Mouse (Mus musculus) skeletal muscle tissue, adult 2 months (tissue): ENCODE data around the gene Cby3.
"Not testable (repeated sequence)": the region's sequence is repeated elsewhere in the genome, so short reads cannot be mapped to it uniquely, and the experiment has no call there.

Experiments
- DNase-seq: peaks from one replicate; pipeline ENCODE4 v3.0.0-alpha.2; 2012; ENCODE audit warnings: low read depth, low spot score

Cby3 gene

DNA sequence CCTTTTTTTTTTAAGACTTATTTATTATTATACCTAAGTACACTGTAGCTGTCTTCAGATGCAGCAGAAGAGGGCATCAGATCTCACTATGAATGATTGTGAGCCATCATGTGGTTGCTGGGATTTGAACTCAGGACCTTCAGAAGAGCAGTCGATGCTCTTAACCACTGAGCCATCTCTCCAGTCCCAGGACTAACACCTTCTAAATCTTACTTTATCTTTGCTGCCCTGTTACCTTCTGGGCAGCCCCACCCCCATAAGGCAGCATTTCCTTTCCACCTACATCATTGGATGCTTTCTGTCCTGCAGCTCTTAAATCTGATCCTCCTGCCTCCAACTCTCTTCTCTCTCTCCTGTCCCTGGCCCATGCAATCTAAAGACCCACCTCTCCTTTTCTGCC is 7.0 kb downstream of the Cby3 start:
- not testable (repeated sequence) for DNase-seq

DNA sequence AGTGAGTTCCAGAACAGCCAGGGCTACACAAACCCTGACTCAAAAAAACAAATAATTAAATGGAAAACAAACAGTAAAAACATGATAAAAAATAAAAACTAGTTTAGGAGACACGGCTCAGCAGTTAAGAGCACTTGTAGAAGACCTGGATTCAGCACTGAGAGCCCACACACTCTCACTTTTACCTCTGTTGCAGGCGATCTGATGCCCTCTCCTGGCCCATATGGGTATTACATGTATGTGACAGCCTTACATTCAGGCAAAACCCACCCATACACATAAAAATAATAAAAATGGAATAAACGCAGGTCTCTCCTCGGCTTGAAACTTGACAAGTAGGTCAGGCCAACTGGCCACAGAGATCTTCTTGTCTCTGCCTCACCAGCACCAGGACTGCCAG is 10.3 kb downstream of the Cby3 start:
- peak; percentile 67 for DNase-seq

GRCm38 (mm10) chr11:50365322-50365721 is 11.1 kb downstream of the Cby3 start:
- DNase-seq: no peak

DNA sequence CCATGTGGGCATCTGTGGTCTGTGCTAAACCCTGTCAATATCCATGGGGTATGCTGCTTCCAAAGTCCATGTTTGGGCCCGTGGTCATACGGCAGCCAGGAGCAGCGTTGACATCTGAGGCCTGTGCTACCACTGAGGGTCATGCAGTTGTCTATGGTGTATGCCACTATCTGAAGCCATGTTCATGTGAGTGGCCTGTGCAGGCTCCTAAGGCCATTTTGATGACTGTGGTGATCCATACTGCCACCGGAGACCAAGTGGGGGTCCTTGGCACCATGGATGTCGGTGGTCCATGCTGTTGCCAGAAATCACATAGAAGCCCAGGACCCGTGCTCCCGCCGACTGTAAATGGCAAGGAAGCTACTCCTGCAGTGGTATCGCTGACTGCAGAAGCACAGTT is 13.3 kb downstream of the Cby3 start:
- no peak for DNase-seq

GRCm38 (mm10) chr11:50369360-50369911 is 15.2 kb downstream of the Cby3 start:
- DNase-seq: peak; percentile 27

GRCm38 (mm10) chr11:50370969-50371368 is 16.7 kb downstream of the Cby3 start:
- DNase-seq: no peak

DNA sequence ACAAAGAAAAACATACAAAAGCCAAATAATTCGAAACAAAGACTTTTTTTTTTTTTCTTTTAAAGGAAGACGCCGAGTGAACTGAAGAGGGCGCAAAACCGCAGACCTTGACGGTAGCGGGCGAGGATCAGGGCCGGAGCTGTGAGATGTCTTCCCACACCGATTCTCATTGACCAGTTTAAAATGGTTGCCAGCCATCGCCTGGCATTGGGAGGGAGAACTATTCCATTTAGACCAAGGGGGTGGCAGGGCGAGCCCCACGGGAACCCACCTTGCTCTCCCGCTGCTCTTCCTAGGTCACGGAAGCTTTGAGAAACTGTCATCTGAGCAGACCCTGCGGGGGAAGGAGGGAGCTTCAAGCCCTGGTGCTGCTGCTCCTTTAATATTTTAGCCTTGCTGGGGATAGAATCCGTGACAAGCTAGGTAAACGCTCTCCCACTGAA is 17.2 kb downstream of the Cby3 start:
- DNase-seq: no peak

DNA sequence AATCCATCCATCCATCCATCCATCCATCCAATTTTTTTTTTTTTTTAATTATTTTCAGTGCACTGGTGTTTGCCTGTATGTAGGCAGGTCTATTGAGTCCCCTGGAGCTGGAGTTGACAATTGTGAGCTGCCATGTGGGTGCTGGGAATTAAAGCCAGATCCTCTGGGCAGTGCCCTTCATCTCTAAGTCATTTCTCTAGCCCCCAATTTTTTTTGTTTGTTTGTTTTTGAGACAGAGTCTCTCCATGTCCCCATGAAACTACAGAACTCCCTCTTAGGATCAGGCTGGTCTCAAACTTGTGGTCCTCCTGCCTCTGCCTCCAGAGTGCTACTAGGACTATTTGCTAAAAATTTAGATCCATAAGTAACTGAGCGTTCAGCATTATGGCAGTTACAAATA is 17.6 kb downstream of the Cby3 start:
- DNase-seq: no peak

- DNase-seq: no peak
Observed at GRCm38 (mm10) chr11:50373086-50373485, 18.8 kb downstream of the Cby3 start.

- DNase-seq: no peak
Observed at GRCm38 (mm10) chr11:50373621-50374020, 19.4 kb downstream of the Cby3 start.

- DNase-seq: no peak
Observed at GRCm38 (mm10) chr11:50374286-50375015, 20.2 kb downstream of the Cby3 start.

GRCm38 (mm10) chr11:50375421-50375820 is 21.2 kb downstream of the Cby3 start:
- no peak for DNase-seq

GRCm38 (mm10) chr11:50376156-50376790 is 22.0 kb downstream of the Cby3 start:
- no peak for DNase-seq

- peak; percentile 100 for DNase-seq
Observed at GRCm38 (mm10) chr11:50376911-50377891, 22.9 kb downstream of the Cby3 start, which contains the start of gene Hnrnph1. TSS of gene Hnrnph1 (plus strand) at chr11:50376990.

- DNase-seq: peak; percentile 87
Observed at GRCm38 (mm10) chr11:50377892-50378684, 23.8 kb downstream of the Cby3 start.

DNA sequence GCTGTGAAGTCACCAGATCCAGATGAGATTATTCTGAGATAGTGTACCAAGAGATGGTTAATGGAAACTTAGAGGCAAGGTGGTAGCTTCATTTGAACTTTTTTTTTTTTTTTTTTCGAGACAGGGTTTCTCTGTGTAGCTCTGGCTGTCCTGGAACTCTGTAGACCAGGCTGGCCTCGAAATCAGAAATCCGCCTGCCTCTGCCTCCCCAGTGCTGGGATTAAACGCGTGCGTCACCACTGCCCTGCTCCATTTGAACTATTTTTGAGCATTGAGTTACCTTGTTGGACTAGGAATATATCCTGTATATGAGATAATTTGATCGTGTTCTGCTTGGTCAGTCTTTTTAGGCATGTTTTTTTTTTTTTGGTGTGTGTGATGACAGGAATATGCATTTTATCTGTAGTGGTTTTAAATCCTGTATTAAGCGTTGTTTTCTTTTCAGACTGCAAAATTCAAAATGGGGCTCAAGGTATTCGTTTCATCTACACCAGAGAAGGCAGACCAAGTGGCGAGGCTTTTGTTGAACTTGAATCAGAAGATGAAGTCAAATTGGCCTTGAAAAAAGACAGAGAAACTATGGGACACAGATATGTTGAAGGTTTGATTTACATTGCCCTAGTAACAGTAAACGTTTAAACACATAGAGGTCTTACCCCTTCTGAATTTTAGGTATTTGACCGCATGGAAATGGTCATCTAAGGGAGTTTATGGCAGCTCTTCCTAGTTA is 24.9 kb downstream of the Cby3 start:
- no peak for DNase-seq

DNA sequence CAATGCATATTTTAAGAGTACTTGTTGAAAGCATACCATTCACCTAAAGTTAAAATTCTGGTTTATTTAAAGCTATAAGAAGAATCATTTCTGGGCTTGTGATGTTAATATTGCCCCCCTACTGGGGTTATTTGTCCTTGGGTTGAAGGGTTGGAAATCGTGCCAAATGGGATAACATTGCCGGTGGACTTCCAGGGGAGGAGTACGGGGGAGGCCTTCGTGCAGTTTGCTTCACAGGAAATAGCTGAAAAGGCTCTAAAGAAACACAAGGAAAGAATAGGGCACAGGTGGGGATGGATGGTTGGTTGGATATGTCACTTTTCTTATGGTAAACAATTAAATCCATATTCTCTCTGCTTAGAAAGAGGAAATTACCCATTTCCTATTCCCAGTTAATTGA is 27.0 kb downstream of the Cby3 start:
- DNase-seq: no peak

DNA sequence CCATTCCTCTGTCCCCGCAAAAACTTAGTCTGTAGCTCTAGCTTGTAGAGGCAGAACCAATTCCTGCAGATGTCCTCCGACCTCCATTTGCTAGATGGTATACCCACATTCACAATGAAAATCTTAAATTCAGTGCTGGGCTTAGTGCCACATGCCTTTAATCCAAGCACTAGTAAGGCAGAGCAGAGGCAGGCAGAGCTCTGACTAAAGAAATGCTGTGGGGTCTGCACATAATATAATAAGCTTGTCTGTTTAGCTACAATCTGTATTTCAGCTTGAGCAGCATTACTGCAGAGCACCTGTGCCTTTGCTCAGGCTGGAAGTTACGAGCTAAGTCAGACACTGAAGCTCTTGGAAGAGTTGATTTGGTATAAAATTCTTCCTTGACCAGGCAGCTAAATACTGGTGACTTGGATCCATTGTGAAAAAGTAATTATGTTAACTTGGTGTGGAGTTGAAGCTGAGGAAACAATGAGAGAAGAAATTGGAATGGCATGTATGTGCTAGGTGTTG is 33.0 kb downstream of the Cby3 start:
- DNase-seq: no peak

GRCm38 (mm10) chr11:50387697-50388096 is 33.4 kb downstream of the Cby3 start:
- DNase-seq: no peak
